Mouse (Mus musculus) cerebellum, adult 9-10 months (tissue): ENCODE results near the gene Nphp1.

ENCODE experiments used
- DNase-seq: peaks from one replicate; pipeline ENCODE4 v3.0.0; 2022

The Nphp1 gene

GRCm38 (mm10) chr2:127742637-127743036, 46.1 kb downstream of the Nphp1 start:
- DNase-seq = no peak

GRCm38 (mm10) chr2:127740756-127741519, 47.8 kb downstream of the Nphp1 start:
- DNase-seq = no peak

GRCm38 (mm10) chr2:127737885-127738284, 50.8 kb downstream of the Nphp1 start:
- DNase-seq = no peak

- DNase-seq = no peak
Observed at GRCm38 (mm10) chr2:127736631-127737209, 52.0 kb downstream of the Nphp1 start.

GRCm38 (mm10) chr2:127735512-127736145, 53.1 kb downstream of the Nphp1 start:
- no peak for DNase-seq

GRCm38 (mm10) chr2:127734889-127735288, 53.8 kb downstream of the Nphp1 start:
- DNase-seq = no peak

- DNase-seq = no peak
Observed at GRCm38 (mm10) chr2:127730301-127730997, 58.2 kb downstream of the Nphp1 start.

GRCm38 (mm10) chr2:127729671-127730070, 59.0 kb downstream of the Nphp1 start, which contains the start of gene Mall:
Gene Mall, minus strand, starts transcription at chr2:127729932.
- DNase-seq = no peak

GRCm38 (mm10) chr2:127728661-127729450, 59.8 kb downstream of the Nphp1 start:
- DNase-seq = no peak

- DNase-seq = no peak
Observed at GRCm38 (mm10) chr2:127728146-127728545, 60.6 kb downstream of the Nphp1 start.

- peak; percentile 15 for DNase-seq
Observed at GRCm38 (mm10) chr2:127723193-127723592, 65.5 kb downstream of the Nphp1 start.

GRCm38 (mm10) chr2:127722176-127722892, 66.4 kb downstream of the Nphp1 start:
- peak; percentile 89 for DNase-seq

- DNase-seq = no peak
Observed at GRCm38 (mm10) chr2:127718839-127719468, 69.7 kb downstream of the Nphp1 start.

GRCm38 (mm10) chr2:127714726-127715125, 74.0 kb downstream of the Nphp1 start:
- DNase-seq = no peak

- DNase-seq = no peak
Observed at GRCm38 (mm10) chr2:127708792-127709191, 79.9 kb downstream of the Nphp1 start.

GRCm38 (mm10) chr2:127708060-127708459, 80.6 kb downstream of the Nphp1 start:
- no peak for DNase-seq

- no peak for DNase-seq
Observed at GRCm38 (mm10) chr2:127705267-127705666, 83.4 kb downstream of the Nphp1 start.
